Mouse (Mus musculus): ENCODE measurements at regions not wholly inside any gene's neighbourhood (a gene's known extent, or its start where the extent isn't known, plus 50 kb on each side); places are given as distances from the start of the nearest gene placed in this dataset.
"Not testable (repeated sequence)": the region's sequence is repeated elsewhere in the genome, so short reads cannot be mapped to it uniquely, and the experiment has no call there.

DNA sequence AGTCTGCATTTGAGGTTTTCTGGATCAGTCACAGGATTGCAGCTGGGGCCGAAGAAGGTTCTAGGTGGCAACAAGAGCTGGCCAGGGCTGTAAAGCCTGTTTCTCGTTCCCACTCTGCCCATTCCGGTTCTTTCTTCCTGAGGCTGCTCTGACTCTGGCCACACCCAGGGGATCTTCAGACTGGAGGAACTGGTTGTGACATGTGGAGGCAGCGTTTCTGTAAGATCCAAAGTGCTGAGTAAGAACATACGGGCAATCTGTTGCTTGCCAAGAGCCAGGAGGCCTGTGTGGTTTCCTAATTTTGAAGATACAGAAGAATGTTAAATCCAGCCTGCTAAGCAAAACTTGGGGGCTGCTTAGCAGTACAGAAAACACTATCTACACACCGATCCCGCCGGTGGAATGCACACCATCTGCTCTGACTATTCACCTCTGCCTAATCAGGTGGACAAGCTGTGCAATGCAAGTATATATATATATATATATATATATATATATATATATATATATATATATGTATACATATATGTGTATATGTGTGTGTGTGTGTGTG lies 99.3 kb upstream of the Bmp2k start:
- DNase-seq, result no peak

DNA sequence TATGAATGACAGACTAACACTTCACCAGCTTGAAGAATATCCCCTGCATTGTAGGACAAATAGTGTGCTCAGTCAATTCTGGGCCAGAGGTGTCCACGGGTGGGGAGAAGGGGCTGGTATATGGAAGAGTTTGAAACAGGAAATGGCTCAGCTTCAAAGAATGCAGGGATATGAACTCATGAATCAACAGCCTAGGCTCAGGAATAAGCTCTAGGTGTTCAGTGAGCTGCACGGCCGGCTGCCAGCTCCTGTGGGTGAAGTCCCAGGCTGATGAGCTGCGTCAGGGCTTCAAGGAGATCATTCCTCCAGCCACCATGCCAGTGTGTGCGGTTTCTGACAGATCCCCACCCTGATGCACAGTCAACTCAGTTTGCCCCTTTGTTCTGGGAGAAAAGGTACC lies 98.8 kb upstream of the Bmp2k start:
- no peak for DNase-seq

DNA sequence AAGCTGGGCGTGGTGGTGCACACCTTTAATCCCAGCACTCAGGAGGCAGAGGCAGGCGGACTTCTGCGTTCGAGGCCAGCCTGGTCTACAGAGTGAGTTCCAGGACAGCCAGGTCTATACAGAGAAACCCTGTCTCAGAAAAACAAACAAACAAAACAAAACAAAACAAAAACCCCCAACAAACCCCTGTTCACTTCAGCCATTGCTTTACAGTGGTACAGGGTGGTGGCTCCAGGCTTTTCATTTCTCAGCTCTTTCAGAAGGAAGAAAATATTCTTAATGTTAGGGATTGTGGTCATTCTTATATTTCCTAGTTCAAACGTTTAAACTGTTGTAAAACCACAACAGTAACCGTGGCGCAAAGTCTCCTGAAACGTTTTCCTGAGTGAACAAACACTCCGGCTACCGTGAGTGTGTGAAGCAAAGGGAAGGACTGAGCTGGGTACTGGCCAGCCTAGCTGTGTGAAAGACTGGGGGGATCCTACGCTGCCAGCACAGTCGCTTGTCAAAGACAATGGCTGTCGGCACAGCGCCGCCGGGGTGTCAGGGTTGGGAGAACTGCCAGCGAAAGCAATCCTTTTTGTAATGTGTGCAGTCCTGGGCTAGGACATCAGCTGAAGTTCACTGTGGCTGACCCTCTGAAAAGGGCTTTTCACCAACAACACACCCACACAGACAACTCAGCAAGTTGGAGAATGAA lies 91.8 kb upstream of the Bmp2k start:
- peak; percentile 15 for DNase-seq

DNA sequence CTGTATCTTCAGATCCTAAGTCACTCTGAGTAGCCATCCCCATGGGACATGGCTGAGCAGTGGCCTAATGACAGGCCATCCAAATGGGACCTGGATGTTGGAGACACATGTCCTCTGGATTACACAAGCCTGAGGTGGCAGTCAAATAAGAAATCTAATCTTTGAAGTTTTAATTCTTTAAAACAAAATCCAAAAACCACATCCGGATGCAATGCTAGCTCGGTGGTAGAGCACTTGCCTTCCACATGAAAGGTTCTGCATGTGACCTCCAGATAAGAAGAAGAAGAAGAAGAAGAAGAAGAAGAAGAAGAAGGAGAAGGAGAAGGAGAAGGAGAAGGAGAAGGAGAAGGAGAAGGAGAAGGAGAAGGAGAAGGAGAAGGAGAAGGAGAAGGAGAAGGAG lies 89.1 kb upstream of the Bmp2k start:
- not testable (repeated sequence) for DNase-seq

DNA sequence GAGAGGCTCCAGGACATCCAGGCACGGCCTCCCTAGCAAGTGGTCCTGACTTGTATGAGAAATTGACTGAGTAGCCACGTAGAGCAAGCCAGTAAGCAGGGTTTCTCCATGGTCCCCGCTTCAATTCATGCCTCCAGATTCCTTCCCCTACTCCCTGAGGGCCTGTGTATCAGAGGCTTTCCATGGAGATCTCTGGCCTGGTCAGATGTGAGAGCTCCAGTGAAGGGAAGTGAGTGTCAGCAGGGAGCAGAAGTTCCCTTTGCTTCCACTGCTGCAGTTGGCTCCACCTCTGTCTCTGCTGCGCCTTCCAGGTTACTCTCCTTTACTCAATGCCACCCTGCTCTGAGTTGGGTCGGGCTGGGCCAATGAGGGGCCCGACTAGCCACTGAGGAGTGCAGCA lies 88.3 kb upstream of the Bmp2k start:
- DNase-seq, result no peak

DNA sequence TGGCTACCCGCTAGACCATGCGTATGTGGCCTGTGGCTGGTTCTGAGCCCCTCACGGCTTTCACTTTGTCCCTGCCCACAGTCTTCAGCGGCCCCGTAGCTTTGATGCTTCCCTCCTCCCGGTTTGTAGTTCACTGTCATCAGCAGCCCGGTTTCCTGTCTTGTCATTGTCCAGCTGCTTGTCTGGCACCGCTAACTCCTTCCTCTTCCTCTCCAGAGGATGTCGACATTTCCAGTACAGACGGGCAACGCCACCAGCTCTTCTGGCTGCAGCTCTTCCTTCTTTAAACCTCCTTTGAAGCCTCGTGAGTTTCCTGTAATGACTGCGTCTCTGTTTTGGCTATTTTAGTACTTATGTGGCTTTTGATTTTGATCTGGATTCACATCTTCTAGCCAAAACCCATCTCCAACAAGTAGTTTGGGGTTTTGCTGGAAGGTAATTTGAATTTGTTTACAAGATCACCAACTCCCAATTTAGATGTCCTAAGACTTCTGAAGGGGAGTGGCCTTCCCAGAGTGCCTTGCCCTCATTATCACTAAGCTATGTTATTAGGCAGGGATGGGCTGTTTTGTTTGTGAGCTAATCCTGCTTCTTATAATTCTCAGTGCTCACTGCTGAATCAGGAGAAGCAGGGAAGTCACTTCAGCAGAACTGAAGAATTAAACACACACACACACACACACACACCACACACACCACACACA lies 85.8 kb upstream of the Bmp2k start:
- no peak for DNase-seq

DNA sequence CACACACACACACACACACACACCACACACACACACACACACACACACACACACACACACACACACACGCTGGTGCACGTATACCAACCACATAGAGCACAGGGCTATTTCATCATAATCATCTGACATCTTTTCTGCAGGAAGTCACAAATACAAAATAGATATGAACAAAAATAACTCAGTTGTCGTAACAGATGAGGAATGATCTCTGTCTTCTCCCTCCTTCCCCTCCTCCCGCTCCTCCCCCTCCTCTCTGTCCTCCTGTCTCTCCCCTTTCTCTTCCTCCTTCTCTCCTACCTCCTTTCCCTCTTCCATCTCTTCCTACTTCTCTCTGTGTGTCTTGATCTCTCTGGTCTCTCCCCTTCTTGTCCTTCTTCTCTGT lies 85.2 kb upstream of the Bmp2k start:
- DNase-seq, result no peak

DNA sequence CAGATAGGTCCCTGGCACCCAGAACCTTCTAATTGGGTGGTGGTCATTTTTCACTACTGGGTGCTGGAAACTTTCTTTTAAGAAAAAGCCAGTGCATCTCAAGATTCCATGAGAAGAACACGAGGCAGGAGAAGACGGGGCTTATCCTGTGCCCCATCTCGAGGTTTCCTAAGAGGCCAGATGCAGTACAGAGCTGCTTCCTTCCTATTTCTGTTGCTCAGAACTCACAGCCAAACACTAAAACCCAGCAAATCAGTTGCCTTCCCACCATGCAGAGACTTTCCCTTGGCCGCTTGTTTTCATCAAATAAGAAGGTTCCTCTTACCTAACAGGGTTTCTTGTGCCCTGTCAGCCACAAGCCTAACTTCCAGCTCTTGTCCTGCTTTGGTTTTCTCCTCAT lies 84.7 kb upstream of the Bmp2k start:
- DNase-seq, result no peak

DNA sequence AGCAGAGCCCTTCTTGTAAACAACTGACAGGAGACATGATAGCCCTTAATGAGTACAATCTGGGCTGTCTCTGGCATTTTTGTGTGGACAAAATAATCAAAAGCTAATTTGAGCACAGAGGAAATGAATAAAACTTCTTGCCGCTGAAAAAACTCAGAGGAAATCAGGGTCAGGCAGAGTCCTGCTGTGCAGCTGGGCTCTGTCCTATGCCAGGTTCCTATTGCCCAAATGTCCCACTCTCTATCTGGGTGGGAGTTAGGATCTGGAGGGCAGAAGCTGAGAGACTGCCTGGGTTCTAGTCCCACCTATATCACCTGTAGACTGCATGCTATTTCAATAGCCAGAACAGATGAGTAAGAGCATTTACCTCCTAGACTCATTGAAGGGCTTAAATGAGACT lies 83.8 kb upstream of the Bmp2k start:
- no peak for DNase-seq

DNA sequence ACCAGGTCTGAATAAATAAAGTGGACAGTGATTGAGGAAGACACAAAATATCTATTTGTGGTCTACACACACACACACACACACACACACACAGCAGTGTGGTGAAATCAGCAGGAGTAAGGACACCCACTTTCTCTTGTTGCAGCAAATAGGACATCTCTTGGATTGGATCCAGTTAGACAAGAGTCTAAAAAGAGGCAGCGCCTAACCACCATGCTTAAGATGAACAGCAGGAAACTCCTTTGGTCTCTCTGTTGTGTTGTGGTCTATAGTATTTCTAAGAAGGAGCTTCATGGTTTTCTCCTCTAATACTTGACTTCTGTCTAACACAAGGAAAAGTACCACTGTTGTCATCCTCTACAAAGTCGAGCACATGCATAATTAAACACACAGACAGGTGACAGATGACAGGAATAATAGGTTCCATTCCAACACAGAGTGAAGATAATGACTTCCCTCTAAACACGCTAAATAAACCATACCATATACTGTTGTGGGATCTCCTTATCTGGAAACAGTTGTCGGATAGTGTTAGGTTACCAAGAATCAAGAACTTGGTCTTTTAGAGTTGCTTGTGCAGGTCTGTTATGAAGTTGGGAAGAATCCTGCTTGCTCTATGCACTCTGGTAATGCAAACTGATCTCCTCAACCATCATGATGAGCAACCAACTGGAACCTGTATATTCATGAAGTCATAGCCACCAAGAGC lies 82.6 kb upstream of the Bmp2k start:
- DNase-seq, result no peak

DNA sequence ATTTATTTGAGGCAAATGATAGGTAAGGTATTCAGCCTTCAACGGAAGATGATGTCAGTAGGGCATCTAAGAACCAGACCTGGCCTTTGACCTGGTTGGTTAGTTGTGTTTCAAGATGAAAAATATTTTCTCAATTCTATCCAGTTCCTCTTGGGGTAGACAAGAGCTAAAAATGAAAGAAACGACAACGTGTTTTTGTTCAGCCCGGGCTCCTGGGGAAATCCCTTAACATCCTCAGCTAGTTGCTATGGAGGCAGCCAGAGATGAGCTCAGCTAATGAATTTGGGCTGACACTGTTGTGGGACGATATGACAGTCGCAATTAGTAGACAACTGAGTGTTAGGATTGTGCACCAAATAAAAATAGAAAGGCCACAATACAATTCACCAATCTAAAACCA lies 80.6 kb upstream of the Bmp2k start:
- no peak for DNase-seq

DNA sequence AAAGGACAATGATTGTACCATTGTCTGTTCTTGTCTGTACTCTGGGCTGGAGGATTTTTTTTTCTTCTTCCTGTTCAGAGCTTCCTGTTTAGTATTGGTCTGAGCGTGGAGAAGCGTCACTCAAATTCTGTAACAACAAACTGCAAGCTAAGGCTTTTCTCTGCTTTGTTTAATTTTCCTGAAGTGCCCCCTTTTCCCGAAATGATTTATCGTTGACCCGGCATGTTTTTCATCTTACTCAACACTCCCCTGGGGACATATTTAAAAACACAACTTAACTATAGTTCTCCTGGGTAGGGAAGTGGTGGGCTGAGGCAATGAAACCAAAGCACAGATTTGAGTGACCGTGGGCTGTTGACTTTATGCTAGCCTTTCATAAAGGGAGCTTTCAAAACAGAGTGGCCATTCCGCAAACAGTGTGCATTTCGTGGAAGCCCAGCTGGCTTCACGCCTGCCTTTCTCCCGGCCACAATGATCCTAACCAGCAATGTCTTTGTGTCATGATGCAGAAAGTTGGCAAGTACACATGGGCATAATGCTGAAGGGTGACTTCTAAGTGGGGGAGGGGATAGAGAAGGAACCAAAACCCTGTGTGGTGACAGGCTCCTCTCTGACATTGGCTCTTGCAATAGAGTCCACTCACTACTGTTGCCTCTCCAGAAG lies 79.8 kb upstream of the Bmp2k start:
- peak; percentile 13 for DNase-seq

DNA sequence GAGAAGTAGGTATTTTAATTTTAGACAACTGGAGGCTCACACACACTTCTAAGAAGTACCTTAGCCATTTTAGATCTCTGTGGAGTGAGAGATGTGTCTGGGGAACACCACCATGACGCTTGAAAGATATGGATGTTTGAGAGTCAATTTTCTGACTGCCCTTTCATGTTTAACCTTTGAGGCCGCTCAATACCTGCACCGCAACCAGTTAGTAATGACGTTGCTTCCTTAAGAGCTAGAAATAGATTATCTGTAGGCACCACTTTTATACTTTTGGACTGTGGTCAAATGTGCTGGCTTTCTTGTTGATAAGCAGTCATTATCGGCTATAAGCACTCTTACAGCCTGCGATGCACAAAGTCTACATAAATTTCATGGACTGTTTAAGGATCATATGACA lies 78.3 kb upstream of the Bmp2k start:
- no peak for DNase-seq

DNA sequence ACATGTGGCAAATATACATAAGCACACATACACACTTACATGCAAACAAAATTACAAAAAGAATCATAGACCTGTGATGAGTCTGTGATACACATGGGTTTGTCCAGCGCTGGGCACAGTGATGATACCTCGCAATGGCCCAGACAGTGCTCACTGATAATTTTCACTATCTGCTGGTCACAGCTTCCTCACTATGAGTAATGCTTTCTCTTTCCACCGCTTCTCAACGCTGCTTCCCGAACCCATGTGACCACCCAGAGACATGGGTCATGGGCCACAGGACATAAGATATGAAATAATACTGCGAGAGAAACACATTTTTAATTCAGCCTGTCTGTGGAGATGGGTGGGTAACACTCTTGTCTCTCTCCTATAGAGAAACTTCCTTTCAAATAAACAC lies 76.5 kb upstream of the Bmp2k start:
- DNase-seq, result no peak

DNA sequence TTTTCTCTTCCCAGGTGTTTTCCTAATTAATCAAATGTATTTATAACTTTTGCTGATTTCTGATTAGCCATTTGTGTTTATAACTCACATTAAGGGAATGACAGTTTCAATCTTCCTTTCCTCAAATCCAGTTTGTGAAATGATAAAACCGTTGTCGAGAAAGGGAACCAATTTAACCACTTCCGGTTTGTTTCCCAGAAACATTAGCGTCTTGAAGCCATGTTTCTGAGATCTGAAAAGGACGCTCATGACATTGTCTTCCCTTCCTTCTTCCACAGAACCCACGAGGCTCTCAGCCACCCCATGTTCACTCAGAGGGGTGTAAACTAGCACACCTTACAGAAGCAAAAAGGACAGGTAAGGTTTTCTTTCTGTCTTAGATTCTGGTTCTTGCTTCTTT lies 76.0 kb upstream of the Bmp2k start:
- DNase-seq, result no peak

DNA sequence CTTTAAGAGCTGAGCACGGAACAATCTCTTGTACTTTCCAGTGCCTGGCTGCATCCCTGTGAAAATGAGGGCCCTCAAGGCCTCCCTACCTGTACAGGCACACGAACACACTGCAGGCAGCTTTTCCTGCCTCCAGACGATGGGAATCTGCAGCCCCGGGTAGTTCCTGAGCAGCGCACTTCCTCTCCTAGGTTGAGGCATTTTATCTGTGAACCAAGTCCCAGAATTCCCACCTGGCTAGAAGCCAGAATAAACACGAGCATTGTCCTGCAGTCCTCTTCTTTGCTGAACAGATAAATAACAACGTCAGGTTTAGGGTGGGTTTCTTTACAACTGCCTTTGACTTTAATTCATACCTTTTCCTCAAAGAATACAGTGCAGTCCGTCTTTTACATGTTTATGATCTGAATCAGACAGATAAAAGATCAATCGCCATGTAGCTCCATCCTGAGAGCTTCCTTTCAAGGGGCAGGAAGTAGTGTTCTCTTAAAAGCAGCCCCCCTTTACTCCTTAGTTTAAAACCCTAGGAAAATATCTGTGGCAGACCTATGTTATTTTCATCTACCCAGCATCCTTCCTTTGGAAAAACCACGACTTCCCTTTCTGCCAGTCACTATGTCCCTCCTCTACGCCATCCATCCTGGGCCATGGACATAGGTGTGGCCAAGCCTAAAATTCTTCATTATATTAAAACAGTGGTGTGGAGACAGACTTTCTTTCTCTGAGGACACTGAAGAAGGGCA lies 75.3 kb upstream of the Bmp2k start:
- no peak for DNase-seq

DNA sequence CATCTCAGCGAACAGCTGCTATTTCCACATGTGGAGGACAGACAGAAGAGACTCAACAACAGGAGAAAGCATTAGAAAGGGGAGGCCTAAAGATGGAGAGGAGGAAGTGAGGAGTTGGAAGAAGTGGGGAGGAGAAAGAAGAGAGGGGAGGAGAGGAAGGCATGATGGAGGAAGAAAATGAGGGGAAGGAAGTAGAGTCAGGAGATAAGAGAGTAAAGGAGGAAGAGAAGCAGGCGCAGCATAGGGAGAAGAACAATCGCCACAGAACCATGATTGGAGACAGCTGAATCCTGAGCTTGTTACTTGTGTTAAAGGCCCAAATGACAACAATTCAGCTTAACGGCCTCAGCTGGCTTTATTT lies 74.8 kb upstream of the Bmp2k start:
- no peak for DNase-seq

DNA sequence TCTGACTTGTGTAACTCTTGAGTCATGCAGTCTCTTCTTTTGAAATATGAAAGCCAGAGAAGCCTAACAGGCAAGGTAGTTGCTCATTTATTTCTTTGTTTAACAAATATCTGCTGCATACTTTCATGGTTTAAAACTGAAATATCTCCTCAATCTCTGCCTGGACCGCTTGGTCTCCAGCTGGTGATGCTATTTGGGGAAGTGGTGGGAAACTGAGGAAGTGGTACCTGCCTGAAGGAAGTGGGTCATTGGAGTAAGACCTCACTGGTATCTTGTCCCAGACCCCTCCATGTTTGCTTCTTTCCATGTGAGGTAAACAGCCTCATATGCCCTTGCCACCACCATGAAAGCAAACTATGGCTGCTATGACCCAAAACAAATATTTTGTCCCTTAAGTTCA lies 74.0 kb upstream of the Bmp2k start:
- no peak for DNase-seq

DNA sequence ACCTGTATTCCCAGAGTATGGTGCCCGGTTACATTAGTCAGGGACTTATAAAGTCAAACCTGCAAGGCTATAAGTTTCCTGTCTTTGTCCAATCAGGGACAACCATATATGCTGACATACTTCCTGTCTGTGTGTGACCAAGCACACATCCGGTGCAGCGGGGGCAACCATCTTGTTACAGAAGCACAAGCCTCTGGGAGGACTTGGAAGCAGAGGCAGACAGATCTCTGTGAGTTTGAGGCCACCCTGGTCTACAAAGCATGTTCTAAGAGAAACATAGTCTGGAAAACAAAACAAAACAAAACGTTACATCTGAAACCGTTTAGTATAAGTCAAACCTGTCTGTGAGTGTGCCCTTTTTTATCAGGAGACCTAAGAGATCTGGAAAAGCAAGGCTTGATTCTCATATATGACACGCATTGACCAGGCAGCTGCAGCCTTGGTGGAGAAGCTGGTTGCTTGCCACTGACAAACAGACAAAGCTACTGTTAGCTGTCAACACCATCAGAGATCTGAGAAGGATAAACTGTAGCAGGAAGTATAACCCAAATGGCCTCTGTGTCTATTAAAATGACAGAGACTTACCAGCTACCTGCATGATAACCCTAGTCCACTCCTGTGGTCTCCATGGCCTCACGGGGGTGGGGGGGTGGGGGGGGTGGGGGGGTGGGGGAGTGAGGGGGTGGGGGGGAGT lies 72.6 kb upstream of the Bmp2k start:
- DNase-seq, result no peak

DNA sequence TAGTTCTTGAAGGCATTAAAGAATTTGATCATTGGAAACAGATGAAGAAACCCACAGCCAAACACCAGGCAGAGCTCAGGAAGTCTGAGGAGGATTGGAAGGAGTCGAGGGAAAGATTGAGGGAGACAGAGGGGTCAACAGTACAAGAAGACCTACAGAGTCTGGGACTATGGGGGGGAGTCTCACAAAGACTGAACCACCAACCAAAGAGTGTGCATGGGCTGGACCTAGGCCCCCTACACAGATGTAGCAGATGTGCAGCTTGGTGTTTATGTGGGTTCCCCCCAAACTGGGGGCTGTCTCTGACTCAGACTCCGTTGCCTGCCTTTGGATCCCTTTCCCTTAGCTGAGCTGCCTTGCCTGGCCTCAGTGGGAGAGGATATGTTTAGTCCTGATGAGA lies 71.5 kb upstream of the Bmp2k start:
- no peak for DNase-seq

DNA sequence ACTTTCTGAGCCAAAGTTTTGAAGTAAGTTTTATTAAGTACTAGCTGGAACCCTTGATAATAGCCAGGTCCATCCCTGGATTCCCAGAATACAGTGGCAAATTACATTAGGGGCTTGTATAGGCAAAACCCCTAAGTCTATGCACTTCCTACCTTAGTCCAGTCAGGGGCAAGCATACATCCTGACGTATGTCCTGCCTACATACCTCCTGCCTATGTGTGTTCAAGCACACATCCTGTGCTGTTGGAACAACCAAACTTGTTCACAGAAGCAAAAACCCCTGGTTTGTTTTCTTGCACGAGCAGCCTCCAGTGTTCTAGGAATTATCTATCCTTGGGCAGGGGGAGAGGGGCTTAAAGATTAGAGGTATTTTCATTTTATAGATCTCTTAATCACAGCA lies 66.4 kb upstream of the Bmp2k start:
- no peak for DNase-seq

DNA sequence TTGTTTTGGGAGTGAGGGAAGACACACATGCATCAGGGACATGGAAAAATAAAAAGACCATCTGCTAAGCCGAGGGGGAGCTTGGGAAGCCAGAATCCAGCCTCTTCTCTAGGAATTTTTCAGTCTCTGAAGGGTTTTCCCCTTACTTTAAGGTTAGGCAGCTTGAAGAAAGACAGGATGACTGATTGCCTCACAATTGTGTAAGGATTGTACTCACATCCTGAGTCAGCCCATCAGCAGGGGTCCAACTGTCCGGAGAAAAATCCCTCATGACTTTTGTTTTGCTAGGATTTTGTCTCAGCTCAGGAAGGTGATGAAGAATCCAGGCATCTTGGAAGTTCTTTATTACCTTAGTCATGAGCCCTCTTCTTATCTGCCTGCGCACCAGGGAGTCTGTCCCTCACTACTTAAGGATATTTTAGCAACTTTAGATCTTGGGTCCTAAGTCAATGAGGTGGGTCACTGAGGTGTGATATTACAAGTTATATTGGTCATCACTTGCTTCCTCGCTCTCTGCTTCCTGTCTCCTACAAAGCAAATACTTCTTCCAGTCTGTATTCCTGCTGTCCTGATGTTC lies 65.8 kb upstream of the Bmp2k start:
- no peak for DNase-seq
